Mouse (Mus musculus): ENCODE measurements around the gene Def8. TPM values are rescaled to one million over a fixed set of nuclear protein-coding genes. Genes with fewer than 3 reads are reported as not detected.

The Def8 gene
- polyA plus RNA-seq, 1 experiment from 2014 or later: 33.4 TPM

GRCm38 (mm10) chr8:123499556-123499955, 76.2 kb downstream of the Def8 start:
- WGBS: 86% methylated on average over 11 of the region's 11 CpGs
- Histone ChIP-seq H3K36me3 (ENCODE audit: insufficient read depth, low read length) (peaks cover 61% of the 10 kb centered on the region), H3K4me2 (ENCODE audit: low read length) (no peak overlapping the region)

GRCm38 (mm10) chr8:123502192-123502591, 78.9 kb downstream of the Def8 start:
- H3K27ac ChIP-seq: no peak overlapping the region
- no peak overlapping the region for H3K4me3 ChIP-seq (replicated peaks; ENCODE audit: low read depth, low read length)
- peaks cover 5% of the 10 kb centered on the region; the same call in 1 of the 2 replicates for H3K4me1 ChIP-seq (replicated peaks; ENCODE audit: insufficient read depth, low read length)
- TF ChIP-seq CTCF (IDR thresholded peaks at IDR 0.05; ENCODE audit: low read depth): no peak
- no peak for ATAC-seq (replicated peaks; ENCODE audit: low FRiP score, low read depth)
- no peak overlapping the region for H3K4me2 ChIP-seq (ENCODE audit: low read length)
- no peaks in the 10 kb centered on the region for H3K9me3 ChIP-seq (replicated peaks; ENCODE audit: low read length)
- H3K9ac ChIP-seq (ENCODE audit: low read depth, low read length): no peak overlapping the region
- peaks cover 42% of the 10 kb centered on the region for H3K36me3 ChIP-seq (ENCODE audit: insufficient read depth, low read length)
- H3K27me3 ChIP-seq (ENCODE audit: insufficient read depth, low read length): no peaks in the 10 kb centered on the region
- 89% methylated on average over 5 of the region's 5 CpGs for WGBS
- no peak for DNase-seq (ENCODE audit: low spot score)

More at GRCm38 (mm10) chr8:123499556-123499955, 76.2 kb downstream of the Def8 start:
- Histone ChIP-seq H3K9ac (ENCODE audit: low read depth, low read length) (no peak overlapping the region), H3K27ac (no peak overlapping the region), H3K4me1 (replicated peaks; ENCODE audit: insufficient read depth, low read length) (no peaks in the 10 kb centered on the region), H3K9me3 (replicated peaks; ENCODE audit: low read length) (no peaks in the 10 kb centered on the region), H3K27me3 (ENCODE audit: insufficient read depth, low read length) (no peaks in the 10 kb centered on the region), H3K4me3 (replicated peaks; ENCODE audit: low read depth, low read length) (no peak overlapping the region)
- DNase-seq (ENCODE audit: low spot score): no peak
- TF ChIP-seq CTCF (IDR thresholded peaks at IDR 0.05; ENCODE audit: low read depth): no peak
- no peak for ATAC-seq (replicated peaks; ENCODE audit: low FRiP score, low read depth)

GRCm38 (mm10) chr8:123503801-123504467, 80.6 kb downstream of the Def8 start:
- ATAC-seq (replicated peaks; ENCODE audit: low FRiP score, low read depth): no peak
- Histone ChIP-seq H3K36me3 (ENCODE audit: insufficient read depth, low read length) (peaks cover 47% of the 10 kb centered on the region), H3K4me1 (replicated peaks; ENCODE audit: insufficient read depth, low read length) (peaks cover 5% of the 10 kb centered on the region; the same call in 1 of the 2 replicates), H3K4me3 (replicated peaks; ENCODE audit: low read depth, low read length) (no peak overlapping the region), H3K9ac (ENCODE audit: low read depth, low read length) (no peak overlapping the region), H3K4me2 (ENCODE audit: low read length) (no peak overlapping the region), H3K9me3 (replicated peaks; ENCODE audit: low read length) (no peaks in the 10 kb centered on the region), H3K27ac (no peak overlapping the region), H3K27me3 (ENCODE audit: insufficient read depth, low read length) (no peaks in the 10 kb centered on the region)
- TF ChIP-seq CTCF (IDR thresholded peaks at IDR 0.05; ENCODE audit: low read depth): peak; percentile 31; the same call in 1 of the 2 replicates
- over 99% methylated on average over 6 of the region's 6 CpGs for WGBS
- DNase-seq (ENCODE audit: low spot score): no peak

DNA sequence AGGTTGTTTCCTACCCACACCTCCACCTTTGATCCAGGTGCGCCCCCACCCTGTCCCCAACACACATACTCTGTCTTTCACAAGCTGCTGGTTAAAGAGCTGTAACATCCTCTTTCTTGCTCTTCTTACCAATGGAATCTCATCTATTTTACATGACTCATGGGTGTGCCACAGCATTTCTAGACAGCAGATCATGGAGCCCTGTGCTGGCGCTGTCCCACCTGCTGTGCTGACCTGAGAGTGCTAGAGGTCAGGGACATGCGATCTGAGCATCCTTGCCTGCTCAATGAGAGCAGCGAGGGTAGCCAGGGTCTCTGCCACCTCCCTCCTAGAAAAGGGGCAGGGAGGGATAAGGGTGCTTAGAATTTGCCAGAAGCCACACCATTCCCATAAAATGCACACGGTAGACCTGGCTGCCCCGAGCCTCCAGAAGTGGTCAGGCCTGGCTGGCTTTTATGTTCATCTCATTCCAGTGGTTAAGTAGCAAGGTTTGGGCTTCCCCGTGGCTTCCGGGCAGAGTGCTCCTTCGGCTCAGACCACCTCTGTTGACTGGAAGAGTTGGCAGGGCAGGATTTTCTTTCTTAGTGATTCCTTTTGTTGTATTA, 81.4 kb downstream of the Def8 start:
- no peak for TF ChIP-seq CTCF (IDR thresholded peaks at IDR 0.05; ENCODE audit: low read depth)
- WGBS: 52% methylated on average over 9 of the region's 9 CpGs
- H3K9ac ChIP-seq (ENCODE audit: low read depth, low read length): no peak overlapping the region
- H3K4me2 ChIP-seq (ENCODE audit: low read length): no peak overlapping the region
- ATAC-seq (replicated peaks; ENCODE audit: low FRiP score, low read depth) (peak; percentile 27; the same call in 1 of the 2 replicates), DNase-seq (ENCODE audit: low spot score) (peak; percentile 70)
- no peaks in the 10 kb centered on the region for H3K27me3 ChIP-seq (ENCODE audit: insufficient read depth, low read length)
- H3K36me3 ChIP-seq (ENCODE audit: insufficient read depth, low read length): peaks cover 50% of the 10 kb centered on the region
- H3K9me3 ChIP-seq (replicated peaks; ENCODE audit: low read length): no peaks in the 10 kb centered on the region
- no peak overlapping the region for H3K4me3 ChIP-seq (replicated peaks; ENCODE audit: low read depth, low read length)
- no peak overlapping the region for H3K27ac ChIP-seq
- H3K4me1 ChIP-seq (replicated peaks; ENCODE audit: insufficient read depth, low read length): peaks cover 5% of the 10 kb centered on the region; the same call in 1 of the 2 replicates

DNA sequence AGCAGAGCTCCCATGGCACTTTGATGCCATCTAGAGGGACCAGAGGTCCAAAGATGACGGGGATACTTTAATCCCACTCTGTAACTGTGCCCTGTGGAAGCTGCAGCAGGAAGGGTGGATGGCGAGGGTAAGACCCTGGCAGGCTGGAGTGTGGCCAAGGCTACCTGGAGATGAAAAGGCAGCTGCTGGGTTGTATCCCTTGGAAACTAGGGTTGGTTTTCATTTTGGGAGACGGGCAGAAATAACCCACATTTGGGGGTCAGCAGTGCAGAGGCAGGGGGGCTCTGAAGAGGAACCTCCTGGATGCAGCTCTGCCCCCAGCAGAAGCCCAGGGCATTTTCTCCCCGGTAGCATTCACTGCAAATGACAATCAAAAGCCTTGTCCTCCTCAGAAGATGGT, 81.9 kb downstream of the Def8 start:
- Histone ChIP-seq H3K4me2 (ENCODE audit: low read length) (no peak overlapping the region), H3K27ac (no peak overlapping the region), H3K4me3 (replicated peaks; ENCODE audit: low read depth, low read length) (no peak overlapping the region), H3K27me3 (ENCODE audit: insufficient read depth, low read length) (no peaks in the 10 kb centered on the region), H3K36me3 (ENCODE audit: insufficient read depth, low read length) (peaks cover 45% of the 10 kb centered on the region), H3K9ac (ENCODE audit: low read depth, low read length) (no peak overlapping the region), H3K4me1 (replicated peaks; ENCODE audit: insufficient read depth, low read length) (peaks cover 5% of the 10 kb centered on the region; the same call in 1 of the 2 replicates), H3K9me3 (replicated peaks; ENCODE audit: low read length) (no peaks in the 10 kb centered on the region)
- DNase-seq (ENCODE audit: low spot score): no peak
- TF ChIP-seq CTCF (IDR thresholded peaks at IDR 0.05; ENCODE audit: low read depth): peak; percentile 14; the same call in 1 of the 2 replicates
- ATAC-seq (replicated peaks; ENCODE audit: low FRiP score, low read depth): no peak
- 37% methylated on average over 4 of the region's 4 CpGs for WGBS

- 45% methylated on average over 9 of the region's 9 CpGs for WGBS
- Histone ChIP-seq H3K4me3 (replicated peaks; ENCODE audit: low read depth, low read length) (no peak overlapping the region), H3K27ac (no peak overlapping the region), H3K4me2 (ENCODE audit: low read length) (no peak overlapping the region), H3K9ac (ENCODE audit: low read depth, low read length) (no peak overlapping the region), H3K9me3 (replicated peaks; ENCODE audit: low read length) (no peaks in the 10 kb centered on the region), H3K4me1 (replicated peaks; ENCODE audit: insufficient read depth, low read length) (peaks cover 5% of the 10 kb centered on the region; the same call in 1 of the 2 replicates), H3K27me3 (ENCODE audit: insufficient read depth, low read length) (no peaks in the 10 kb centered on the region), H3K36me3 (ENCODE audit: insufficient read depth, low read length) (peaks cover 41% of the 10 kb centered on the region)
- ATAC-seq (replicated peaks; ENCODE audit: low FRiP score, low read depth): no peak
- no peak for TF ChIP-seq CTCF (IDR thresholded peaks at IDR 0.05; ENCODE audit: low read depth)
- DNase-seq (ENCODE audit: low spot score): peak; percentile 6
Measured at GRCm38 (mm10) chr8:123505695-123506094, 82.4 kb downstream of the Def8 start.

All from kidney, postnatal 0 days (tissue).